Mouse (Mus musculus) hindbrain, embryonic 10.5 days (tissue): ENCODE measurements around the gene Cnih2. TPM values are rescaled to one million over a fixed set of nuclear protein-coding genes. Genes with fewer than 3 reads are reported as not detected.
A peak's percentile ranks its signal among the peaks of the same experiment; 100 is the strongest.

Source experiments
- DNase-seq: peaks from one replicate; pipeline ENCODE4 v3.0.0-alpha.2; 2017; ENCODE audit warnings: low spot score
- H3K27ac ChIP-seq: fragments of 300-500 bp; sonication (generic); 2 replicates; pipeline ENCODE4 v1.5.1; 2016; ENCODE audit warnings: mild to moderate bottlenecking, moderate library complexity
- H3K27me3 ChIP-seq: fragments of 300-500 bp; sonication (generic); 2 replicates; pipeline ENCODE4 v1.6.1; 2016; ENCODE audit warnings: mild to moderate bottlenecking; ENCODE audit not compliant: poor library complexity, insufficient read depth, severe bottlenecking
- H3K36me3 ChIP-seq: fragments of 300-500 bp; sonication (generic); 2 replicates; pipeline ENCODE4 v1.6.1; 2016; ENCODE audit warnings: mild to moderate bottlenecking, moderate library complexity
- H3K4me1 ChIP-seq: fragments of 300-500 bp; sonication (generic); replicated peaks from 2 replicates; pipeline ENCODE4 v1.6.1; 2016; ENCODE audit warnings: mild to moderate bottlenecking
- H3K4me3 ChIP-seq: fragments of 300-500 bp; sonication (generic); 2 replicates; pipeline ENCODE4 v1.5.1; 2016; ENCODE audit warnings: mild to moderate bottlenecking, moderate library complexity
- H3K9me3 ChIP-seq: fragments of 300-500 bp; sonication (generic); 2 replicates; pipeline ENCODE4 v1.6.1; 2016; ENCODE audit warnings: mild to moderate bottlenecking, moderate library complexity
- WGBS: fragments of 180-500 bp; shearing (Covaris S2); methylation state at CpG from one replicate; pipeline ENCODE4 v1.1.7; 2016; 5-methylcytosine and 5-hydroxymethylcytosine counted together
- polyA plus RNA-seq: library from polyadenylated mRNA; unstranded; fragments of >200 nt; fragmentation: Nextera tagmentation; extraction: Ambion mirVana; gene quantifications from 2 replicates; pipeline ENCODE4 v1.2.1, GENCODE M21; 2016

Gene Cnih2
- polyA plus RNA-seq, 1 experiment from 2014 or later, result 115 TPM

DNA sequence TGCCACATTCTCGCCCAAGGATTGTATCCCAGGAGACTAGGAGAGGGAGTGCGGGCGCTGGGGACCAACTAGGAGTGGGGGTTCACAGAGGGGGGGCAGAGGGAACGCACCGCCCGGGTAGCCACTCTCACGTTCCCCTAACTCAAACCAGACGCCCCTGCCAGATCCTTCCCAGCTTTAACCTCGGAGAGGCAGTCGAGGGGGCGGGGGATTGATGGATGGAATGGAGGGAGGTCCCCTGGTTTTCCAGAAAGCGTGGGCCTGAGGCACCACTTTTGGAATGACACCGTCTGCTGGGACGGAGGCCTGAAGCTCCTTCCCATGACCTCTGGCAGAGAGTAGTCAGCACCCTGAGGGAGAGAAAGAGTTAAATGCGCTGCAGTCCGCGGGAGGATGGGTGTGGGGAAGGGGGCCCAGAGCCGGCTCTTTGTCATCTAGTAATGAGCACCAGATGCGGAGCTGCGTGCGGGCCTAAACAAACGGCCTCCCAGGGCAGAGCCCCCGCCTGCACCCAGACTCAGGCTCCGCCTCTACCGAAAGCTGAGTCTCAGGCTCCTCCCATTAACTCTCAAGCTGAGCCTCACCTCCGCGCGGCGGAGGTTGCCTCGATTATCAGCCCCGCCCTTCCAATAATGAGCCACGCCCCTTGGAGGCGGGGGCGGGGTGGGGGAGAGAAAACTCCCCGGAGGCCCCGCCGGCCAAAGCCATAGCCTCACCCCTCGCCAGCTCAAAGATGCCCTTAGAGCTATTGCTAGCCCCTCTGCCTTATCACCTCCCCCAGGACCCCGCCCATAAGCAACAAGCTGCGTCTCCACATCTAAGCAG is 26.6 kb downstream of the Cnih2 start:
- no peaks in the 10 kb centered on the region for H3K36me3 ChIP-seq
- peaks cover 62% of the 10 kb centered on the region for H3K27me3 ChIP-seq
- peaks cover 63% of the 10 kb centered on the region for H3K4me1 ChIP-seq
- peak overlapping the region; percentile 61 for H3K4me3 ChIP-seq
- peak; percentile 92 for DNase-seq
- H3K27ac ChIP-seq, result peak overlapping the region; percentile 90
- no peaks in the 10 kb centered on the region for H3K9me3 ChIP-seq
- under 1% methylated on average over 40 of the region's 40 CpGs for WGBS

DNA sequence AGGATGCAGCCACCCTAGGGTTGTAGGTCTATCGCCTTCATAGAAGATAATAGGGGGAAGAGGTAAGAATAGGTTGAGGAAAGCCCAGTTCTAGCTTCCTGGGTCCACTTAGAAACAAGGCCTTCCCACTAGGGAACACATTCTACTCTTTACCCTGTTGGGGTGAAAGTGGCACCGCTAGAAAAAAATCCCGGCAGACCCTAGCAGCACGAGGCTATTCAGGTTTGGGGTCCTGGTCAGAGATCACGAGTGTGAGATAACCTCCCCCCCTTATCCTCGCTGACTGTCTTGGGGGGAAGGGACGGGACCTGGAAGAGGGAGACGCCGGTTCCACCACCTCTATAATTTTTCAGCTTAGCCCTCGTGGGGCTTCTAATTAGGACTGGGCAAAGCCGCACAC is 27.2 kb downstream of the Cnih2 start:
- WGBS, result 6% methylated on average over 11 of the region's 11 CpGs
- Histone ChIP-seq H3K9me3 (no peaks in the 10 kb centered on the region), H3K4me1 (peaks cover 64% of the 10 kb centered on the region), H3K4me3 (peak overlapping the region; percentile 61), H3K36me3 (no peaks in the 10 kb centered on the region), H3K27ac (peak overlapping the region; percentile 90), H3K27me3 (peaks cover 69% of the 10 kb centered on the region)
- DNase-seq, result no peak

DNA sequence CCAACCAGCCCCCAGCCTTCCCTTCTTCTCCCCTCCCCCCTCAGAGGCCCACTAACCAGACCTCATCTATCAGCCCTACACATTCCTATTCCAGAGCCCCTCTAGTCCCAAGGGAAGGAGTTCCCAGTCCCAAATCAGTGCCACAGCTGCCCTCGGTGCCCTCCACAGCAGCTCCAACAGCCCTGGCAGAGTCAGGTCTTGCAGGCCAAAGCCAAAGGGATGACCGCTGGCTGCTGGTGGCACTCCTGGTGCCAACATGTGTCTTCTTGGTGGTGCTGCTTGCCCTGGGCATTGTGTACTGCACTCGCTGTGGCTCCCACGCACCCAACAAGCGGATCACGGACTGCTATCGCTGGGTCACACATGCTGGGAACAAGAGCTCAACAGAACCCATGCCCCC is 28.3 kb downstream of the Cnih2 start:
- Histone ChIP-seq H3K36me3 (no peaks in the 10 kb centered on the region), H3K27me3 (peaks cover 80% of the 10 kb centered on the region), H3K27ac (peak overlapping the region; percentile 90), H3K4me1 (peaks cover 69% of the 10 kb centered on the region), H3K9me3 (no peaks in the 10 kb centered on the region), H3K4me3 (peak overlapping the region; percentile 61; the same call in 1 of the 2 replicates)
- 82% methylated on average over 7 of the region's 7 CpGs for WGBS
- DNase-seq, result no peak

DNA sequence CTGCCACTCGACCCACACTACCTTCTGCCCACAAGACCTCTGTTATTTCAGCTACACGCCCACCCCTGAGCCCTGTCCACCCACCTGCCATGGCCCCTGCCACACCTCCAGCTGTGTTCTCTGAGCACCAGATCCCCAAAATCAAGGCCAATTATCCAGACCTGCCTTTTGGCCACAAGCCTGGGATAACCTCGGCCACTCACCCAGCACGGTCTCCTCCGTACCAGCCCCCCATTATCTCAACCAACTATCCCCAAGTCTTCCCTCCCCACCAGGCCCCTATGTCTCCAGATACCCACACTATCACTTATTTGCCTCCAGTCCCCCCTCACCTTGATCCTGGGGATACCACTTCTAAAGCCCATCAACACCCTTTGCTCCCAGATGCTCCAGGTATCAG is 28.8 kb downstream of the Cnih2 start:
- peak overlapping the region; percentile 61 for H3K4me3 ChIP-seq
- WGBS, result 83% methylated on average over 5 of the region's 5 CpGs
- peaks cover 74% of the 10 kb centered on the region for H3K4me1 ChIP-seq
- H3K36me3 ChIP-seq, result no peaks in the 10 kb centered on the region
- H3K27me3 ChIP-seq, result peaks cover 79% of the 10 kb centered on the region
- H3K9me3 ChIP-seq, result no peaks in the 10 kb centered on the region
- H3K27ac ChIP-seq, result peak overlapping the region; percentile 90; the same call in 1 of the 2 replicates
- no peak for DNase-seq

DNA sequence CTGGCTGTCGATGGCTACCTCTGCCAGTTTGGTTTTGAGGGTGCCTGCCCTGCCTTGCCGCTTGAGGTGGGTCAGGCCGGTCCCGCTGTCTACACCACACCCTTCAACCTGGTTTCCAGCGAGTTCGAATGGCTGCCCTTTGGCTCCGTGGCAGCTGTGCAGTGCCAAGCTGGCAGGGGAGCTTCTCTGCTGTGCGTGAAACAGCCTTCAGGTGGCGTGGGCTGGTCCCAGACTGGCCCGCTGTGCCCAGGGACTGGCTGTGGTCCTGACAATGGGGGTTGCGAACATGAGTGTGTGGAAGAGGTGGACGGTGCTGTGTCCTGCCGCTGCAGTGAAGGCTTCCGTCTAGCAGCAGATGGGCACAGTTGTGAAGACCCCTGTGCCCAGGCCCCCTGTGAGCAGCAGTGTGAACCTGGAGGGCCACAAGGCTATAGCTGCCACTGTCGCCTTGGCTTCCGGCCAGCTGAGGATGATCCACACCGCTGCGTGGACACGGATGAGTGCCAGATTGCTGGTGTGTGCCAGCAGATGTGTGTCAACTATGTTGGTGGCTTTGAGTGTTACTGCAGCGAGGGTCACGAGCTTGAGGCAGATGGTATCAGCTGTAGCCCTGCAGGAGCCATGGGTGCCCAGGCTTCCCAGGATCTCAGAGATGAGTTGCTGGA is 29.6 kb downstream of the Cnih2 start:
- no peak for DNase-seq
- Histone ChIP-seq H3K36me3 (no peaks in the 10 kb centered on the region), H3K4me3 (peak overlapping the region; percentile 61), H3K27me3 (peaks cover 71% of the 10 kb centered on the region), H3K4me1 (peaks cover 76% of the 10 kb centered on the region), H3K27ac (peak overlapping the region; percentile 88), H3K9me3 (no peaks in the 10 kb centered on the region)
- 38% methylated on average over 21 of the region's 21 CpGs for WGBS

DNA sequence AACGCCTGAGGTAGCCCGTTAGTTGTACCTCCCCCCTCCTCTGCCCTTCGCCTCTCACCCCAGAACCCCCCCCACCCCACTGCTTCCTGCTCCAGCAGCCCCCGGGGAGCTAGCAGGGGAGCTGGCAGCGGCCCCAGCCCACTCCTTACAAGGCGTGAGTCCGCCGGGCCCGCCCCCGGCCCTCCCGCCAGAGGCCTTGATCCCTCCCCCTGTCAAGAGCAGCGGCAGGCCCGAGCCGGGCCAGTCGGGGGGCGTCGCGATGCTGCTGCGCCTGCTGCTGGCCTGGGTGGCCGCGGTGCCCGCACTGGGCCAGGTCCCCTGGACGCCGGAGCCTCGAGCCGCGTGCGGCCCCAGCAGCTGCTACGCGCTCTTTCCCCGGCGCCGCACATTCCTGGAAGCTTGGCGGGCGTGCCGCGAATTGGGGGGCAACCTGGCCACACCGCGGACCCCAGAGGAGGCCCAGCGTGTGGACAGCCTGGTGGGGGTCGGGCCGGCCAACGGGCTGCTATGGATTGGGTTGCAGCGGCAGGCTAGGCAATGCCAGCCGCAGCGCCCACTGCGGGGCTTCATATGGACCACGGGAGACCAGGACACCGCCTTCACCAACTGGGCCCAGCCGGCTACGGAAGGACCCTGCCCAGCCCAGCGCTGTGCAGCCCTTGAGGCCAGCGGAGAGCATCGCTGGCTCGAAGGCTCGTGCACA is 30.3 kb downstream of the Cnih2 start, which contains the start of gene Cd248:
Cd248 (plus strand) TSS at position 212 of the 703 bp plus-strand sequence.
- Histone ChIP-seq H3K9me3 (no peaks in the 10 kb centered on the region), H3K36me3 (no peaks in the 10 kb centered on the region), H3K4me1 (peaks cover 76% of the 10 kb centered on the region), H3K4me3 (peak within 1 kb of the TSS; percentile 61), H3K27ac (peak within 1 kb of the TSS; percentile 88), H3K27me3 (peaks cover 69% of the 10 kb centered on the region)
- WGBS, result 1% methylated on average over 56 of the region's 56 CpGs
- DNase-seq, result peak; percentile 74

DNA sequence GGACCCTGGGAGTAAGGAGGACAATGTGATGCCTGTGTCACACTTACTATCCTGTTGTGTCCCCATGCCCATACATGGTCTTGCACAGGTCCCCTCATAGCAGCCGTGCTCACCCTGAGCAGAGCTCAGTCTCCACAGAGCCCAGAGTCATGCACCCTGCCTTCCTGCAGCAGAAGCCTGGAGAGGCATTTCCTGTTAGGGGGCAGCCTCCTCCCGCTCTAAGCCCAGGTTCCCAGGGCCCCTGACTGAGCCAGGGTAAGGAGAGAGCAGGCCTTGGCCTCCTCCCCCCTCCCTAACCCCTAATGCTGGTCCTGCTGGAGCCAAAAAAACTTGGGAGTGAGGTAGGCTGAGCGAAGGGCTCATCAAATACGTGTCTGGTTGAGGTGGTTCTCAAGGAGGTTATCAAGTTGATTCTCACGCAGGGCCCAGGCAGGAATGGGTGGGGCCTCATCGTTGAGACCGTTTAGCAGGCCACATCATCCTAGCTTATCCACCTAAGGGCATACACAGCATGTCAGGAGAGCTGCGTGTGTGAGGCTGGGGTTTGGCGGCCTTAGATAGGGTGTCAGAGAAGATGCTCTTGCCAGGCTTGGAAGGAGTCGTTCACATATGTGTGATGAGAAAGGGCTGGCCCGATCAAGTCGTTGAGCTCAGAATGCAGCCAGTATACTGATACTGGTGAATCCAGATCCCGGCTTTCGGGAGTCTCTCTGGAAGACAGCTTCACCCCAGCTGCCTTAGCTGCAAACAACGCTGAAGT is 31.1 kb downstream of the Cnih2 start:
- Histone ChIP-seq H3K27me3 (peaks cover 69% of the 10 kb centered on the region), H3K4me3 (peak overlapping the region; percentile 61), H3K9me3 (no peaks in the 10 kb centered on the region), H3K4me1 (peaks cover 75% of the 10 kb centered on the region), H3K27ac (peak overlapping the region; percentile 88), H3K36me3 (no peaks in the 10 kb centered on the region)
- 15% methylated on average over 15 of the region's 15 CpGs for WGBS
- no peak for DNase-seq

DNA sequence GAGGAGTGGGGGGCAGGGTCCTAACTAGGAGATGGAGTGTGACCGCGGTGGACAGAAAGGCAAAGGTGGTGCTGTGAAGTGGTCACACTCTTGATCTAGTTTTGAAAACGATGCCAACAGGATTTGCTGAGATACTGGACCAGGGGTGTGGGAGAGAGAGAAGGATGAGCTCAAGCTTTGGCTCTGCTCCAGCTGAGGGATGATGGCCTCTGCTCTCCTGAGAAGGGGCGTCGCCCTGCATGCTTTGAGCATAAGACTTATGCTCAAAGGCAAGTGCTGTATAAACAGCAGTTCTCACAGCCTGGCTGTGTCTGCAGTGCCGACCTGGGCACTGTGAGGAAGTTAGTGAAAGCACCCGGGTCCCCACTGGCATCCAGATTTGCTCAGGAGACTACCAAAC is 33.2 kb downstream of the Cnih2 start:
- Histone ChIP-seq H3K27me3 (peaks cover 57% of the 10 kb centered on the region), H3K36me3 (no peaks in the 10 kb centered on the region), H3K4me1 (peaks cover 69% of the 10 kb centered on the region), H3K9me3 (no peaks in the 10 kb centered on the region), H3K4me3 (no peak overlapping the region), H3K27ac (peak overlapping the region; percentile 54)
- 75% methylated on average over 7 of the region's 7 CpGs for WGBS
- no peak for DNase-seq

DNA sequence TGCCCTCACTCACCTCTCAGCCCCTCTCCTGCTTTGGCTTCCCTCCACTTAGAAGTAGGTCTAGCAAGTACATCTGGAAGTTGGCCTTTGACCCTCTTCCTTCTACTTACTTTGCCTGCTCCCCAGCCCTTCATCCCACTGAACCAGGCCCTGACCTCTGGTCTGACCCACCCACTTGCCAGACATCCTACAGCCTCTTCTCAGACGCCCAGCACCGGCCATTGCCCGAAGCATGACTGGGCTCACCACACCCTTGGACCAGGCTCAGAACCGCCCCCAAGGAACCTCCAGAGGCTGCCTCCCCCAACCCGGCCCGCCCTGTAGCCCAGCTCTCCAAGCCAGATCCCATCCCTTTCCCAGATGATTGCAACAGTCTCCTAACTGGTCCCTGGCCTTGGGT is 35.9 kb downstream of the Cnih2 start:
- Histone ChIP-seq H3K27ac (0 out of 2 replicates have a peak overlapping the region, but pooled peaks have one; percentile 13), H3K27me3 (peaks cover 41% of the 10 kb centered on the region), H3K36me3 (no peaks in the 10 kb centered on the region), H3K4me1 (peaks cover 67% of the 10 kb centered on the region), H3K4me3 (no peak overlapping the region), H3K9me3 (no peaks in the 10 kb centered on the region)
- 70% methylated on average over 6 of the region's 6 CpGs for WGBS
- no peak for DNase-seq

DNA sequence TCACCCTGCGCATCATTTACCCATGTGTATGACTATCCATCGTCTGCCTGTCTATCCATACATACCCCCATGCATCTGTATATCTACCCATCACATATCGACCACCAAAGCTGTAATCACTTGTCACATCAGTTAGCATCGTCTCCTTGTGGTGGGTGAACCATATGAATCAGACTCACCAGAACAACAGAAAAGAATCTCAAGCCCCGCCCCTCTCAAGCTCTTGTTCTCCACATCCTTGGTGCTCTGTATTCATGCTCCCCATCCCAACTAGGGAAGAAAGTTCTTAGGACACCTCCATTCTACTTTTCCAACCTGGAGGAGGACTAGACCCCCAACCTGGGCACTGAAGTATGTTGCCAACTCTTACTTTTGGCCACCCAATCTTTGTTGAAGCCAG is 36.3 kb downstream of the Cnih2 start:
- Histone ChIP-seq H3K27ac (no peak overlapping the region), H3K4me1 (peaks cover 65% of the 10 kb centered on the region), H3K36me3 (no peaks in the 10 kb centered on the region), H3K4me3 (no peak overlapping the region), H3K27me3 (peaks cover 38% of the 10 kb centered on the region), H3K9me3 (no peaks in the 10 kb centered on the region)
- 88% methylated on average over 5 of the region's 5 CpGs for WGBS
- no peak for DNase-seq

DNA sequence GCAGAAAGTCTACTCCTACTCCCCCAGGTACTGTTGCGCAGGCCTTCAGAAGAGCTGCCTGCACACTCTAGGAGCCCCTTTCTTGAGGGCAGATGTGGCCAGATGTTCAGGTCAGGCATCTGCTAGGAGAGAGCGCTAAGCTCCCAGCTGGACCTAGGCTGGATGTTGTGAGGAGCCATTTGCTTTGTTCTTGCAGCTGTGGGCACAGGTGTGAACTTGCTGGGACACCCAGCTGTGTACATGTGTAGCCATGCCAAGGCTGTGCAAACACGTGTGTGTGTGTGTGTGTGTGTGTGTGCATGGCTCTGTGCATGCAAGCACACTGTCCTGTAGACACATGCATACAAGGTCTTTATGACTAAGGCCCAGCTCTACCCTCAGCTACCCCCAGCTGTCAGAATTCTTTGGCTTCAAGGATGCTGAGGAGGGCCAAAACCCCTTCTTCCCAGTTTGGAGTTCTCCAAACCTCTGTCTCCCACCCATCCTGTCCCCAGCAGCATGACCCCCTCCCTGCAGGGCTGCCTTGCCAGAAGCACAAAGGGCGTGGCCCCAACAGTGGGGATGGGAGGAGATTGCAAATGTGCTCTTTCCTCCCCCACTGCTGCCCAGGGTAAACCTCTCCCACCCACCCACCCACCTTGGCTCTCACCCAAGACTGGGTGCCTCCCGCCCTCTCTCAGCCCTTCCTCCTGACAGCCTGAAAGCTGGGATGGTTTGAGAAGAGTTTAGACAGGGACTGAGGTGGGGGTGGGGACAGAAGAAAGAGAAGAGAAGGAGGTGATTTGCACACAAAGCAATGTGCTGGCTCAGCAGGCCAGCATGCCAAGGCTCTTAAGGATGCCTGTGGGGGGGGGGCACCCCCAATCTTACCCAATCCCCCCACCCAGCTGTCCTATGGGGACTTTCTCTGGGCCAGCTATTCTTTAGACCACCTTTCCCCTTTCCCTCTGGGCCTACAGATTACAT is 37.7 kb downstream of the Cnih2 start:
- peak overlapping the region; percentile 64 for H3K27ac ChIP-seq
- H3K4me3 ChIP-seq, result no peak overlapping the region
- no peaks in the 10 kb centered on the region for H3K36me3 ChIP-seq
- peaks cover 24% of the 10 kb centered on the region for H3K27me3 ChIP-seq
- WGBS, result 40% methylated on average over 5 of the region's 5 CpGs
- H3K4me1 ChIP-seq, result peaks cover 72% of the 10 kb centered on the region
- no peak for DNase-seq
- no peaks in the 10 kb centered on the region for H3K9me3 ChIP-seq
